ENCODE assay signal across 19 mouse cellular contexts in the genomic region with DNA sequence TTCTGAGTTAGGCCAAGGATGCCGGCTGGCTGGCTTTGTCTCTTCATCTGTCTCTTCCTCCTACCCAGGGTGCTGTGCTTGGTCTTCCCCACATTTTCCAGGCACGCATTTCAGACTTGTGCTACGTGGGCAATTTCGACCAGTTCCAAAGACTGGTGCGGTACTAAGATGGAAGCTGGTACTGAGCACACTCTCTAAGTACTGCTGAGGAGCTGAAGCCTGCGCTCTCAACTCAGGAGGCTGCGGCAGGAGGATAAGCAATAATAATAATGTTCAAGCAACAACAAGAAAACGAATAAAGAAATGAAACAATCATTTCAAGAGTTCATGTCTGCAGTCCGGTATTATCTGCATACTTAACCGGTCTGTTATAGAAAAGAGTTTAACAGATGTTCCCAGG.
DNase-seq lines count a peak whose midpoint lies in the region; ATAC-seq lines count a peak whose summit lies in the region.
"Had no signal": no experiment of that assay in that cellular context is flagged by ENCODE, and none has a peak within 500 bp of the region (broad histone marks: within the 10 kb centered on the region; RNA-seq: fewer than 3 reads in every experiment).

No protein-coding gene starts in this region.

- H3K27me3 ChIP-seq in midbrain, embryonic 11.5 days (ENCODE audit: control insufficient read depth, insufficient read depth, low read length), result no peaks in the 10 kb centered on the region
- no peaks in the 10 kb centered on the region for H3K27me3 ChIP-seq in midbrain, embryonic 14.5 days (ENCODE audit: control insufficient read depth, insufficient read depth, low read length)
- H3K27me3 ChIP-seq: CH12.LX had no signal

- H3K9ac ChIP-seq in midbrain, embryonic 11.5 days (ENCODE audit: low read length), result no peak overlapping the region
- no peak overlapping the region for H3K9ac ChIP-seq in midbrain, embryonic 14.5 days (replicated peaks; ENCODE audit: low read length)

- no peak overlapping the region for H3K4me3 ChIP-seq in midbrain, embryonic 11.5 days (ENCODE audit: low read depth, low read length)
- no peak overlapping the region for H3K4me3 ChIP-seq in midbrain, embryonic 14.5 days (replicated peaks; ENCODE audit: low read depth, low read length)

- no peaks in the 10 kb centered on the region for H3K9me3 ChIP-seq in midbrain, embryonic 11.5 days (ENCODE audit: control insufficient read depth, low read length)
- H3K9me3 ChIP-seq in midbrain, embryonic 14.5 days (ENCODE audit: control insufficient read depth, low read length), result no peaks in the 10 kb centered on the region

- DNase-seq in heart, adult 11 months, result peak; percentile 63
- DNase-seq in heart, adult 8-10 months (ENCODE audit: low spot score), result no peak
- peak; percentile 79 for DNase-seq in midbrain, embryonic 11.5 days (ENCODE audit: low spot score, missing footprints)
- no peak for DNase-seq in midbrain, embryonic 14.5 days
- DNase-seq: adrenal gland, adult 2 months; adrenal gland, adult 8-10 months; adrenal gland, postnatal 10 days; adrenal gland, postnatal 14 days; adrenal gland, postnatal 25 days; adrenal gland, postnatal 36 days; B cell, adult 2 months; cerebellum, adult 11 months; cerebellum, adult 11-12 months; cerebellum, adult 18-20 months had no signal

- no peak overlapping the region for H3K4me2 ChIP-seq in midbrain, embryonic 11.5 days
- H3K4me2 ChIP-seq in midbrain, embryonic 14.5 days (ENCODE audit: low read length), result no peak overlapping the region

- WGBS in midbrain, embryonic 11.5 days, result 92% methylated on average over 10 of the region's 10 CpGs
- 96% methylated on average over 10 of the region's 10 CpGs for WGBS in midbrain, embryonic 14.5 days

- no peaks in the 10 kb centered on the region for H3K36me3 ChIP-seq in midbrain, embryonic 11.5 days (ENCODE audit: control insufficient read depth, insufficient read depth, low read length)
- H3K36me3 ChIP-seq in midbrain, embryonic 14.5 days (ENCODE audit: control insufficient read depth, insufficient read depth, low read length), result no peaks in the 10 kb centered on the region
- H3K36me3 ChIP-seq: G1E had no signal

- no peak overlapping the region for H3K27ac ChIP-seq in midbrain, embryonic 11.5 days (ENCODE audit: low read depth, low read length)
- no peak overlapping the region for H3K27ac ChIP-seq in midbrain, embryonic 14.5 days (replicated peaks; ENCODE audit: low read depth, low read length)

- no peak for ATAC-seq in midbrain, embryonic 11.5 days (ENCODE audit: low FRiP score)
- ATAC-seq in midbrain, embryonic 14.5 days (ENCODE audit: low FRiP score, low TSS enrichment), result no peak
- ATAC-seq: activated CD4-positive, CD25-positive, alpha-beta regulatory T cell, adult 4 months; CD4-positive, CD25-positive, alpha-beta regulatory T cell, adult 4 months; Patski had no signal

- H3K4me1 ChIP-seq in midbrain, embryonic 11.5 days (ENCODE audit: control insufficient read depth, insufficient read depth, low read length), result no peaks in the 10 kb centered on the region
- H3K4me1 ChIP-seq in midbrain, embryonic 14.5 days (ENCODE audit: control insufficient read depth, insufficient read depth, low read length), result no peaks in the 10 kb centered on the region

Comparison
In these comparisons a context has a peak if more than half of its experiments do, and no peak if none do; other contexts are left out.
1. DNase-seq: peak in heart, adult 11 months (single experiment) and midbrain, embryonic 11.5 days (single experiment); none in heart, adult 8-10 months (single experiment) and midbrain, embryonic 14.5 days (single experiment).